Mouse (Mus musculus): ENCODE results near the gene Slc4a8.
A peak's percentile ranks its signal among the peaks of the same experiment; 100 is the strongest.

Slc4a8 gene

GRCm38 (mm10) chr15:100829775-100830174 is 68.2 kb downstream of the Slc4a8 start:
- no peak for DNase-seq (ENCODE audit: low spot score in 2 of 2)

GRCm38 (mm10) chr15:100830682-100831081 is 69.1 kb downstream of the Slc4a8 start:
- DNase-seq (ENCODE audit: low spot score in 2 of 2), result peak; percentile 7 to 18

- DNase-seq (ENCODE audit: low spot score in 2 of 2), result no peak
Measured at GRCm38 (mm10) chr15:100832144-100832543, 70.6 kb downstream of the Slc4a8 start.

GRCm38 (mm10) chr15:100832784-100833183 is 71.2 kb downstream of the Slc4a8 start:
- DNase-seq (ENCODE audit: low spot score in 2 of 2), result no peak

GRCm38 (mm10) chr15:100836729-100837128 is 75.2 kb downstream of the Slc4a8 start:
- DNase-seq (ENCODE audit: low spot score in 2 of 2), result no peak

GRCm38 (mm10) chr15:100838607-100839207 is 77.2 kb downstream of the Slc4a8 start:
- DNase-seq (ENCODE audit: low spot score in 2 of 2), result peak in 1 of 2 experiments; percentile 18

- DNase-seq (ENCODE audit: low spot score in 2 of 2), result no peak
Measured at GRCm38 (mm10) chr15:100844336-100844735, 82.8 kb downstream of the Slc4a8 start.

GRCm38 (mm10) chr15:100845049-100845879 is 83.7 kb downstream of the Slc4a8 start:
- DNase-seq (ENCODE audit: low spot score in 2 of 2), result peak; percentile 33 to 34

- DNase-seq (ENCODE audit: low spot score in 2 of 2), result no peak
Measured at GRCm38 (mm10) chr15:100847193-100847592, 85.6 kb downstream of the Slc4a8 start.

- DNase-seq (ENCODE audit: low spot score in 2 of 2), result no peak
Measured at GRCm38 (mm10) chr15:100857586-100857985, 96.0 kb downstream of the Slc4a8 start.

GRCm38 (mm10) chr15:100860856-100861255 is 99.3 kb downstream of the Slc4a8 start:
- DNase-seq (ENCODE audit: low spot score in 2 of 2), result no peak

GRCm38 (mm10) chr15:100865556-100865955 is 104.0 kb downstream of the Slc4a8 start:
- DNase-seq (ENCODE audit: low spot score in 2 of 2), result no peak

GRCm38 (mm10) chr15:100869558-100869957 is 108.0 kb downstream of the Slc4a8 start, which contains the start of gene Scn8a:
Scn8a (plus strand) TSS chr15:100869858.
- DNase-seq (ENCODE audit: low spot score in 2 of 2), result no peak

GRCm38 (mm10) chr15:100870001-100870774 is 108.6 kb downstream of the Slc4a8 start:
- DNase-seq (ENCODE audit: low spot score in 2 of 2), result peak in 1 of 2 experiments; percentile 9

GRCm38 (mm10) chr15:100870775-100871106 is 109.2 kb downstream of the Slc4a8 start:
- DNase-seq (ENCODE audit: low spot score in 2 of 2), result no peak

GRCm38 (mm10) chr15:100871107-100872011 is 109.8 kb downstream of the Slc4a8 start:
- DNase-seq (ENCODE audit: low spot score in 2 of 2), result no peak

GRCm38 (mm10) chr15:100873155-100873554 is 111.6 kb downstream of the Slc4a8 start:
- DNase-seq (ENCODE audit: low spot score in 2 of 2), result peak; percentile 5 to 38
